Mouse (Mus musculus): Measurements from ENCODE around the gene Dynlt1f.
"Not testable (repeated sequence)": the region's sequence is repeated elsewhere in the genome, so short reads cannot be mapped to it uniquely, and the experiment has no call there.

DNA sequence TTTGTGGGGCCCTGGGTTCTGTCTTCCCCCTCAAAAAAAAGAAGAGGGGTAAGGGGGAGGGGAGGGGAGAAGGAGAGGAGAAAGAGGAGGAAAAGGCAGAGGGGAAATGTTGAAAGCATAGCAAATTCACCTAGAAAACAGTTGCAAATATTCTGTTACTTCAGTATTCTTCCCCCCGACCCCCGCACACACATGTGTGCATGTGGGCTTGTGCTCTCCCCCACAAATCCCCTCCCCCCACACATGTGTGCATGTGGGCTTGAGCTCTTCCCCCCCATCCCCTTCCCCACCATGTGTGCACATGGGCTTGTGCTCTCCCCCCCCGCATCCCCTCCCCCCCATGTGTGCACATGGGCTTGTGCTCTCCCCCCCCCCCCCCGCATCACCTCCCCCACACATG is 33.6 kb upstream of the Dynlt1f start:
- not testable (repeated sequence) for TF ChIP-seq CTCF (IDR thresholded peaks at IDR 0.05; ENCODE audit: low read depth, low read length); POLR2A (IDR thresholded peaks at IDR 0.05; ENCODE audit: extremely low read depth, insufficient read depth, low read length)

Measured in liver, adult 2 months (tissue).